Mouse (Mus musculus): ENCODE results near the gene Evl.

DNA sequence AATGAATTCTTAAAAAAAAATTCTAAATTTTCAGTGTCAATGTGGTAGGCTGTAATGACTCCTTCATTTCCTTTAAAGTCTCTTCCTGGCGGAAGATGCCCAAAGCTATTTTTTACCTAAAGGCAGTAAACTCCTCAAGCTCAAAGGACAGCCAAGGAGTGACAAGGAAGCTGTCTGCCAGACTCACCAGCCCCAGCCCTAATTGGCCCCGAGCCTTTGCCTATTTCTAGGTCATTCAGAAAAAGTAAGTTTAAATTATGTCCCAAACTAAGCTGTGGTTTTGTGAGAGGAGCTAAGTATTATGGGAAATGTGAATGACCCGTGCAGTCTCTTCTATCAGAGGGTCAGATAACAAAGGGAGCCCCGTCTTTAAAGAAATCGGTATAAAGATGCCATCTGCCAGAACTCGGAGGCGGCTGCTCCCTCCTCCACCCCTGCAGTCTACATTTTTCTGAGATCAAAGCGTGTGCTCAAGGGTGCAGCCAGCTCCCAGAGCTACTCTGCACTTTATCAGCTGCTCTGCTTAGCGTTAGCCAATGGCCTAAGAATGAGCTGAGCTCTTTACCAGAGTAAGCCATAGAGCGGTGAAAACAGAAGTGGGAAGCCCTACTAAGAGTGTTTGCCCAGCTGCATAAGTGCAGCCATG is 7.9 kb upstream of the Evl start:
- TF ChIP-seq CTCF (conservative IDR thresholded peaks at IDR 0.05; ENCODE audit: low read length), result no peak
- no peak for TF ChIP-seq NANOG (IDR thresholded peaks at IDR 0.05; ENCODE audit: borderline replicate concordance, low read length)
